Mouse (Mus musculus) left cerebral cortex, adult 6 months (tissue): Measurements from ENCODE around the gene Sgpl1. TPM values are rescaled to one million over a fixed set of nuclear protein-coding genes. Genes with fewer than 3 reads are reported as not detected.

ENCODE experiments used
- long read RNA-seq, 2 experiments: library from polyadenylated mRNA; unstranded; transcript quantifications; one replicate each; pipeline ENCODE4 v2.0.0; 2019 to 2020
- polyA plus RNA-seq: library from polyadenylated mRNA; unstranded; fragments of <200 nt; fragmentation: Nextera tagmentation; gene quantifications from 2 replicates; pipeline ENCODE4 v1.2.3, GENCODE M21; 2021

The Sgpl1 gene
- 11.6 and 13.1 TPM in 2 replicates for polyA plus RNA-seq
- long read RNA-seq, experiment 1, full-length matches to known transcripts: 65 of 98 reads
- long read RNA-seq, experiment 1, partial matches to known transcripts: 12 of 98 reads
- long read RNA-seq, experiment 1, other reads (novel, unspliced or antisense): 21 of 98 reads
- long read RNA-seq, experiment 2, full-length matches to known transcripts: 3 of 12 reads
- long read RNA-seq, experiment 2, partial matches to known transcripts: 2 of 12 reads
- long read RNA-seq, experiment 2, other reads (novel, unspliced or antisense): 7 of 12 reads

DNA sequence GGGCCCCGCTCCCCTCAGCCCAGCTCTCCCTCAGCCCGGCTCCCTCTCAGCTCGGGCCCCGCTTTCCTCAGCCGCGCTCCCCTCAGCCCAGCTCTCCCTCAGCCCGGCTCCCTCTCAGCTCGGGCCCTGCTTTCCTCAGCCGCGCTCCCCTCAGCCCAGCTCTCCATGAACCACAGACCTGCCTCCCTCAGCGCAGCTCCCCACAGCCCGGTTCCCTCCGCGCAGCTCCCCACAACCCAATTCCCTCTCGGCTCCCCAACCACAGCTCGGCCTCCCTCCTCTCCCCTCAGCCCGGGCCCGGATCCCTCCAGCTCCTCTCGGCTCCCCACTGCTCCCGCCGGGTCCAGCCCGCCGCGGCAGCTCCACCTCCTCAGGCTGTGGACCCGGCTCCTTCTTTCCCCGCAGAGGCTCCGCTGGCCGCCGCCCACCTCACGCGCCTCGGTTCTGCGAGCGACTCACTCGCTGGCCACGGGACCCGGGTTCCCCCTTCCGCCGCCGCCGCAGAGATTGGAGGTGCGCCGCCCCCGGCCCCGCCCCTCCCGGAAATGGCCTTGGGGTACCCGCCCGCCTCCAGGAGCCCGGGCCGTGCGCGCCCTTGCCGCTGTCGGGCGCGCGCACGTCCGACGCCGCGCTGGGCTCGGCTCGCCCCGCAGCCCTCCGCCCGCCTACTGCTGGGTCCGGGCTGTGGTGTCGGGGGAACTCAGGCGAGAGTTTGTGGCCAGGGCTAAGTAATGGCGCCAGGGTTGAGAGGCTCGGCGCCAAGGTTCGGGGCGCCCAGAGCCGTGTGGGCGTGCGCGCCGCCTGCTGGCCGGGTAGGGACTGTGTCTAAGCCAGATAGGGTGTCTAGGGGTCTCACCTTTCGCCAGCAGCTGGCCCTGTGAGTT is at the start of gene Sgpl1:
Gene Sgpl1, minus strand, starts transcription at position 547 of the 884 bp plus-strand sequence.

DNA sequence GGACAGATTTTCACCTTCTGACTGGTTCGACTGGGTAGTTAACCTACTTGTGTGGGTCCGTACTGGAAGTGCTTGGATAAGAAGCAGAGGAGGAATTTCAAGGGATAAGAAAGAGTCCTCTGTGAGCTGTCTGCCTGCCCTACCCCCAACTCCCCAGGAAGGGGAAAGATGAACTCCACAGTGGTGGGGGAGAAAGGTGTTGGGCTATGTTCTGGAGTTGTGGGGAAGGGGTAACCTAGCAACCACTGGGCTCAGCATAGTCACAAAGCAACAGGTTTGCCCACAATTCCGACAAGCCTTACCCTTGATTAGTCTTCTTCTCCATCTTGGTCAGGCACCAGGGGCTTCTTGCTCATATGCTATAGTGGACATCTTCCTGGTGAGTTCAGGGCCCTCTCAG is 24.2 kb upstream of the Sgpl1 start, which contains the start of gene Tbata:
Gene Tbata, plus strand, starts transcription at position 301 of the 400 bp plus-strand sequence.

DNA sequence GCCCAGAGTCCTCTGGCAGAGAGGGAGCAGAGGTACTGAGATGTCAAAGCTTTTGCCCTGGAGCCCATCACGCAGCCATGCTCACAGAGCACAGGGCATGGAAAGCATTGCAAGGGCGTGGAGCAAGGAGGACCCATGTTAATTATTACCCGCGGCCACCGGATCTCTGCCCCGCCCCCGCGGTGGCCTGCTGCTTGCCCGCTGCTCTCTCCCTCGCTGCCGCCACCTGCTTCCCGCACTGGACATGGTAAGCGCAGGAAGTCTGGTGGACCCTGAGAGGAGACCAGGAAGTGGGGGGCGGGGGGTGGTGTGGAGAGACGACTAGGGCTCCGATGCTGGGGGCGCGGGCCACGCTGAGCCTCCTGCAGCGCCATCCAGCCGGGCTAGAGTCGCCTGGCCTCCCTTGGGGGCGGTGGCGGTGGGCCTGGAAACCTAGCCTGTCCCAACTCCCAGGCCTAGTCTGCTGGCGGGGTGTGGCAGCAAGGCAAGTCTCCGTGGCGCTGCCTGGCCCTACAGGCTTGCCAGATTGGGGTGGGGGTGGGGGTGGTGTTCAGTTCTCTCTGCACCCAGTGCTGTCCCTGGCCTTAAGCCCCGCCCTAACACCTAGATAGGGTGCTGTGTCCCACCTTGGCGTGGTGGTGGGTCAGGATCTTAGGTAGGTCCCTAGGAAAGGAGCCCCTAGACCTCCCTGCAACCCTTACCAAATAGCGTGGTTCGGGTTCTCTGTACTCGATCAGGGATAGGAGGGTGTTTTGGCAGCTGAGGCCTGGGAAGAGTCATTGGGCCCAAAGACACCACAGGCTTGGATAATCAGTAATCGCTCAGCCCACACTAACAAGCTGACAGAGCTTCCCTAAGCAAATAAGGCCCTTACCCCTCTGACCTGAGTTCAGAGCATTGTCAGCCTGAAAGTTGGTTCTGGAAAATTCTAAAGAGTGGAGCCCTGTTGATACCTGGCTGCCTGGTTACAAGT is 58.0 kb downstream of the Sgpl1 start, which contains the start of gene Pcbd1:
Gene Pcbd1, plus strand, starts transcription at position 162 of the 973 bp plus-strand sequence.

Other genes with a start within 250 kb of the Sgpl1 start
- gene Pcbd1, start 58.4 kb downstream of the Sgpl1 start, polyA plus RNA-seq: 22.0 and 25.7 TPM in 2 replicates
- 3.1 and 3.8 TPM in 2 replicates for gene Tbata, start 24.3 kb upstream of the Sgpl1 start, polyA plus RNA-seq
- gene Adamts14, start 125.7 kb upstream of the Sgpl1 start, polyA plus RNA-seq: 0.04 TPM in 1 of 2 replicates, not detected in the other
- not detected in 2 replicates for gene Prf1, start 150.1 kb upstream of the Sgpl1 start, polyA plus RNA-seq
- 2.4 and 2.8 TPM in 2 replicates for gene Pald1, start 235.8 kb upstream of the Sgpl1 start, polyA plus RNA-seq